8 mouse cellular contexts compared by ENCODE assay signal in the genomic region with DNA sequence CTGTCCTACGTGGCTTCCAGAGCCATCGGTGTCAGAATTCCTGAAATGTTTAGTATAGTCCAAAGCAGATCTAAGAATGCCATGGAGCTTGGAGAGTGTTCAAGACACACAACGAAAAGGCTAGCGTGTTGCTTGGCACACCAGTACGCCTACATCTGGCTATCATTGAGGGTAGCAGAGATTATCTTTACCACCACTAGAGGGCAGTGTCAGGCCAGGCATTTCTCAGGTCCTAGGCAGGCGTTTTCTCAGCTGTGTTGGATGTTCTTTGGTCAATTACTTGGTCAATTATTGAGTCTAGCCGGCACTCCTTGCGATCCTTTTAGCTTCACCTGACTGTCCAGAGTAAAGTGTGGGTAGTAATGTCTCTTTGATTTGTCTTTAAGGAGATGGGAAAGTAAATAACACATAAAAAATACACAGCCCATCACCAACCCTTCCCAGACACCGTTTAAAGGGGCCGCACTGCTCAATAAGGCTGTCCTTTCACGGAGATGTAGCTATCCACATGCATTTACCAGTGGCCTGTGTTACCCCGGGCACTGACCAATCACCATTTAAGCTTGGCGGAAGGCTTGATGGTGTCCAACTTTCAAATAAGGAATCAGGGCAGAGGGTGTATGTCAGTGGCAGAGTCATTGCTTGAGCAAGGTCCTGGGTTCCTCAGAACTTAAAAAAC. TPM values are rescaled to one million over a fixed set of nuclear protein-coding genes. Genes with fewer than 3 reads are reported as not detected.
DNase-seq lines count a peak whose midpoint lies in the region; ATAC-seq and TF ChIP-seq lines count a peak whose summit lies in the region.

No protein-coding gene starts in this region.

- 0 out of 2 replicates have a peak, but pooled peaks cover 5% of the 10 kb centered on the region for H3K27me3 ChIP-seq in liver, embryonic 12.5 days (replicated peaks)
- peaks cover 56% of the 10 kb centered on the region for H3K27me3 ChIP-seq in midbrain, embryonic 10.5 days (ENCODE audit: low read depth, poor library complexity, severe bottlenecking)

- peak; percentile 44 for DNase-seq in liver
- peak; percentile 83 to 85 for DNase-seq in cerebellum, postnatal 14 days
- DNase-seq in frontal cortex, postnatal 14 days (ENCODE audit: low spot score in 2 of 2) = peak; percentile 30 to 68
- DNase-seq in hindlimb bud, embryonic 11.5 days (ENCODE audit: extremely low spot score, low read depth, low spot score) = peak; percentile 89
- peak; percentile 77 for DNase-seq in left cerebral cortex, adult 2 months (ENCODE audit: extremely low spot score in 1 of 2, low spot score in 2 of 2)
- DNase-seq in midbrain, embryonic 10.5 days (ENCODE audit: low spot score) = peak; percentile 73
- peak; percentile 59 for DNase-seq in right cerebral cortex, postnatal 4 days

- no peak for ATAC-seq in liver, embryonic 12.5 days

- no peak overlapping the region for H3K4me2 ChIP-seq in liver, embryonic 12.5 days

- H3K9me3 ChIP-seq in liver, embryonic 12.5 days (replicated peaks) = no peaks in the 10 kb centered on the region
- H3K9me3 ChIP-seq in midbrain, embryonic 10.5 days (replicated peaks) = no peaks in the 10 kb centered on the region

- no peaks in the 10 kb centered on the region for H3K36me3 ChIP-seq in liver, embryonic 12.5 days
- H3K36me3 ChIP-seq in midbrain, embryonic 10.5 days = no peaks in the 10 kb centered on the region

- no peak overlapping the region for H3K27ac ChIP-seq in liver, embryonic 12.5 days
- H3K27ac ChIP-seq in left cerebral cortex, adult 2 months = no peak overlapping the region
- no peak overlapping the region for H3K27ac ChIP-seq in midbrain, embryonic 10.5 days (replicated peaks)

- no peak overlapping the region for H3K9ac ChIP-seq in liver, embryonic 12.5 days

- H3K4me1 ChIP-seq in liver, embryonic 12.5 days = no peaks in the 10 kb centered on the region
- H3K4me1 ChIP-seq in midbrain, embryonic 10.5 days = peaks cover 3% of the 10 kb centered on the region; the same call in 1 of the 2 replicates

- H3K4me3 ChIP-seq in liver, embryonic 12.5 days = no peak overlapping the region
- H3K4me3 ChIP-seq in left cerebral cortex, adult 2 months = no peak overlapping the region
- H3K4me3 ChIP-seq in midbrain, embryonic 10.5 days = no peak overlapping the region

- TF ChIP-seq CTCF in left cerebral cortex, adult 2 months (IDR thresholded peaks at IDR 0.05) = peak; percentile 96

- 39% methylated on average over 13 of the region's 13 CpGs for WGBS in liver, embryonic 12.5 days (ENCODE audit: insufficient replicate concordance)
- WGBS in midbrain, embryonic 10.5 days = 49% methylated on average over 13 of the region's 13 CpGs

- intact Hi-C loops in left cerebral cortex, adult 2 months (cut with DNase I) = loop anchor here (1.0 to 10.0 kb wide), 3 partner anchors 271 to 668 kb away; no protein-coding TSS in a partner anchor

RNA-seq across cellular contexts. Expression of gene Enpp6, which starts 29.7 kb away (rescaled TPM):
- 0.25 and 0.29 TPM in 2 replicates for polyA plus RNA-seq in liver, embryonic 12.5 days (2016; fragmentation: Nextera tagmentation; extraction: Ambion mirVana)
- total RNA-seq in left cerebral cortex, adult 2 months (2021) = 1 to 10 TPM; 3.1 to 4.5 TPM
- 0.16 and 0.17 TPM in 2 replicates for polyA plus RNA-seq in midbrain, embryonic 10.5 days (2016; fragmentation: Nextera tagmentation; extraction: Ambion mirVana)
